Mouse (Mus musculus): ENCODE data around the gene Kcnf1. TPM values are rescaled to one million over a fixed set of nuclear protein-coding genes. Genes with fewer than 3 reads are reported as not detected.

The Kcnf1 gene
- polyA plus RNA-seq, 1 experiment from 2014 or later, result 0.31 TPM

GRCm38 (mm10) chr12:17174134-17174893 is 2.4 kb downstream of the Kcnf1 start:
- DNase-seq (ENCODE audit: low spot score, missing footprints) (no peak), ATAC-seq (ENCODE audit: low FRiP score) (no peak)
- Histone ChIP-seq H3K9ac (ENCODE audit: low read length) (no peak overlapping the region), H3K4me1 (ENCODE audit: control insufficient read depth, insufficient read depth, low read length) (peaks cover 2% of the 10 kb centered on the region; the same call in 1 of the 2 replicates), H3K36me3 (ENCODE audit: control insufficient read depth, insufficient read depth, low read length) (no peaks in the 10 kb centered on the region), H3K27ac (ENCODE audit: low read depth, low read length) (no peak overlapping the region), H3K4me3 (ENCODE audit: low read depth, low read length) (no peak overlapping the region), H3K4me2 (no peak overlapping the region), H3K27me3 (ENCODE audit: control insufficient read depth, insufficient read depth, low read length) (peaks cover 23% of the 10 kb centered on the region), H3K9me3 (ENCODE audit: control insufficient read depth, low read length) (no peaks in the 10 kb centered on the region)
- WGBS, result 81% methylated on average over 10 of the region's 10 CpGs

DNA sequence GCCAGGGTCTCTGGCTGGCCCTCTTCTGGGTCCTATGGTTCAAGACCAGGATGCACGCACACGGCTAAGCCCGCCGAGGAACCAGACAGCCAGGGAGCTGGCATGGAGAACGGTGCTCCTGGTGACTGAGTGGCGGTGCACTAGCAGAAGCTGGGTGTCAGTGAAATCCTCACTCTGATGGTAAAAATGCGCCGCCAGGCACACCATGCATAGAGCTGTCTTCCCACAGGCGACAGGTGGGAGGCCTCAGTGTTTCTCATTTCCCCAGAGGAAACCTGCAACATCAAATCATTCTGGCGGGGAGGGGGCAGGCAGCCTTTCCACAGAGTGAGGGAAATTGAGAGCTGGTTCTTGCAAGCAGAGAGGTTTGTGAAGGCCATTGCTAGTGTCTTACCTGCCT is 6.3 kb downstream of the Kcnf1 start:
- Histone ChIP-seq H3K27ac (ENCODE audit: low read depth, low read length) (no peak overlapping the region), H3K4me1 (ENCODE audit: control insufficient read depth, insufficient read depth, low read length) (no peaks in the 10 kb centered on the region), H3K9ac (ENCODE audit: low read length) (no peak overlapping the region), H3K4me2 (no peak overlapping the region), H3K27me3 (ENCODE audit: control insufficient read depth, insufficient read depth, low read length) (peaks cover 12% of the 10 kb centered on the region; the same call in 1 of the 2 replicates), H3K9me3 (ENCODE audit: control insufficient read depth, low read length) (no peaks in the 10 kb centered on the region), H3K36me3 (ENCODE audit: control insufficient read depth, insufficient read depth, low read length) (no peaks in the 10 kb centered on the region), H3K4me3 (ENCODE audit: low read depth, low read length) (no peak overlapping the region)
- 88% methylated on average over 10 of the region's 10 CpGs for WGBS
- no peak for ATAC-seq (ENCODE audit: low FRiP score)
- no peak for DNase-seq (ENCODE audit: low spot score, missing footprints)

- Histone ChIP-seq H3K4me2 (no peak overlapping the region), H3K4me3 (ENCODE audit: low read depth, low read length) (no peak overlapping the region), H3K27ac (ENCODE audit: low read depth, low read length) (no peak overlapping the region), H3K36me3 (ENCODE audit: control insufficient read depth, insufficient read depth, low read length) (no peaks in the 10 kb centered on the region), H3K4me1 (ENCODE audit: control insufficient read depth, insufficient read depth, low read length) (no peaks in the 10 kb centered on the region), H3K9ac (ENCODE audit: low read length) (no peak overlapping the region), H3K27me3 (ENCODE audit: control insufficient read depth, insufficient read depth, low read length) (no peaks in the 10 kb centered on the region), H3K9me3 (ENCODE audit: control insufficient read depth, low read length) (no peaks in the 10 kb centered on the region)
- 94% methylated on average over 2 of the region's 2 CpGs for WGBS
- ATAC-seq (ENCODE audit: low FRiP score) (no peak), DNase-seq (ENCODE audit: low spot score, missing footprints) (no peak)
Measured at GRCm38 (mm10) chr12:17166116-17166515, 10.6 kb downstream of the Kcnf1 start.

- Histone ChIP-seq H3K36me3 (ENCODE audit: control insufficient read depth, insufficient read depth, low read length) (no peaks in the 10 kb centered on the region), H3K9me3 (ENCODE audit: control insufficient read depth, low read length) (no peaks in the 10 kb centered on the region), H3K9ac (ENCODE audit: low read length) (no peak overlapping the region), H3K27ac (ENCODE audit: low read depth, low read length) (no peak overlapping the region), H3K27me3 (ENCODE audit: control insufficient read depth, insufficient read depth, low read length) (no peaks in the 10 kb centered on the region), H3K4me2 (no peak overlapping the region), H3K4me3 (ENCODE audit: low read depth, low read length) (no peak overlapping the region), H3K4me1 (ENCODE audit: control insufficient read depth, insufficient read depth, low read length) (no peaks in the 10 kb centered on the region)
- 93% methylated on average over 3 of the region's 3 CpGs for WGBS
- no peak for ATAC-seq (ENCODE audit: low FRiP score)
- DNase-seq (ENCODE audit: low spot score, missing footprints), result no peak
Measured at GRCm38 (mm10) chr12:17163996-17164395, 12.7 kb downstream of the Kcnf1 start.

DNA sequence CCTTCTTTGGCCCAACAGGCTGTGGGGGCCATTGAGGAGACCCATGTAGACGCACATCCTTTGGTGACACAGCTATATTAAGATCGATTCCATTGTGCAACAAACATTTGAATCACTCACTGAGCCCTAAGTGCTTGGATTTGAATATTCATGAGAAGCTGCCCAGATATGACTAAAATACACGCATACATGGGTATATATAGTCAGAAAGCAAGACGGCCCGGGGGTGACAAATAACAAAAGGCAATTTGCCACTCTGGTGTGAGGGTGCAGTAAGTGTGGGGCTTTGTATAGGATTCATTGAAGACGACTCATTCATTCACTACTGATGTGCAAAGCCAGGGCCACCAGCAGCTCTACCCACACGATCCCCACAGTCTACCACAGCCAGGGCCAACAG is 17.1 kb downstream of the Kcnf1 start:
- Histone ChIP-seq H3K9ac (ENCODE audit: low read length) (no peak overlapping the region), H3K27me3 (ENCODE audit: control insufficient read depth, insufficient read depth, low read length) (no peaks in the 10 kb centered on the region), H3K4me2 (no peak overlapping the region), H3K27ac (ENCODE audit: low read depth, low read length) (no peak overlapping the region), H3K4me1 (ENCODE audit: control insufficient read depth, insufficient read depth, low read length) (no peaks in the 10 kb centered on the region), H3K9me3 (ENCODE audit: control insufficient read depth, low read length) (no peaks in the 10 kb centered on the region), H3K36me3 (ENCODE audit: control insufficient read depth, insufficient read depth, low read length) (no peaks in the 10 kb centered on the region), H3K4me3 (ENCODE audit: low read depth, low read length) (no peak overlapping the region)
- DNase-seq (ENCODE audit: low spot score, missing footprints), result peak; percentile 4
- WGBS, result 87% methylated on average over 7 of the region's 7 CpGs
- ATAC-seq (ENCODE audit: low FRiP score), result no peak

DNA sequence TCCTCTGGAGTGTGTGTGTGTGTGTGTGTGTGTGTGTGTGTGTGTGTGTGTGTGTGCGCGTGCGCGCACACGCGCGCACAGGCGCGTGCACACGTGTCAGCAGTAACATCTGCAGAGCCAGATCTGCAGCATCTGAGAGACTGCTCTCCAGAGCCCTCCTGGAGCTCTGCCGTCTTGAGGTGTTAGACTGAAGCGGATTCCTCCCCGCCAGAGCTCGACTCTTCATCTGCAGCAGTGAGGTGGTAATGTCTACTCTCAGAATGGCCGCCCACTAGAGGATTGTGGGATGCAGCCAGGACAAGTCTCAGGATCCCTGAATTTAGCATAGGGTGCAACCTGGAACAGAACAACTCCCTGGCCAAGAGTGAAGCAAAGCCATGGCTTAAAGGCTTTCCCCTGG is 19.1 kb downstream of the Kcnf1 start:
- 92% methylated on average over 15 of the region's 15 CpGs for WGBS

DNA sequence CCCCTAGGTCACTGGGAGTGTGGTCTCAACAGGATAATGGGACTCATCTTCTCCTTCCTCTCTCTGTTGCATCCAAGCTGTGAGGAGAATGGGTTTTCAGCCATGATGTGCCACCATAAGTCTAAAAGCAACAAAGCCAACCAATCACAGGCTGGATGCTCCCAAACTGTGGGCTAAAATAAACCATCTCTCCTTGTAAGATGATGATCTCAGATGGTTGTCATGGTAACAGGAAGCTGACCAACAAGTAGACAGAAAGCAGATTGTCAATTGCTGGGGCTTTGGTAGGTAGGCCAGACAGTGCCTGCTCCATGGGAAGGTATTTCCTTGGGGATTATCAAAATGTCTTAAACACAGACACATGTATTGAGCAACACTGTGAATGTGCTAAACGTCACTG is 20.9 kb downstream of the Kcnf1 start:
- 74% methylated on average over 1 of the region's 1 CpGs for WGBS
- no peak overlapping the region for H3K27ac ChIP-seq (ENCODE audit: low read depth, low read length)
- no peaks in the 10 kb centered on the region for H3K27me3 ChIP-seq (ENCODE audit: control insufficient read depth, insufficient read depth, low read length)
- no peak overlapping the region for H3K4me2 ChIP-seq
- H3K9me3 ChIP-seq (ENCODE audit: control insufficient read depth, low read length), result no peaks in the 10 kb centered on the region
- H3K36me3 ChIP-seq (ENCODE audit: control insufficient read depth, insufficient read depth, low read length), result no peaks in the 10 kb centered on the region
- DNase-seq (ENCODE audit: low spot score, missing footprints), result no peak
- no peaks in the 10 kb centered on the region for H3K4me1 ChIP-seq (ENCODE audit: control insufficient read depth, insufficient read depth, low read length)
- no peak for ATAC-seq (ENCODE audit: low FRiP score)
- no peak overlapping the region for H3K9ac ChIP-seq (ENCODE audit: low read length)
- H3K4me3 ChIP-seq (ENCODE audit: low read depth, low read length), result no peak overlapping the region

More for the DNA sequence above, 19.1 kb downstream of the Kcnf1 start:
- no peaks in the 10 kb centered on the region for H3K36me3 ChIP-seq (ENCODE audit: control insufficient read depth, insufficient read depth, low read length)
- H3K9ac ChIP-seq (ENCODE audit: low read length), result no peak overlapping the region
- no peaks in the 10 kb centered on the region for H3K9me3 ChIP-seq (ENCODE audit: control insufficient read depth, low read length)
- no peak overlapping the region for H3K4me3 ChIP-seq (ENCODE audit: low read depth, low read length)
- H3K4me1 ChIP-seq (ENCODE audit: control insufficient read depth, insufficient read depth, low read length), result no peaks in the 10 kb centered on the region
- H3K4me2 ChIP-seq, result no peak overlapping the region
- no peaks in the 10 kb centered on the region for H3K27me3 ChIP-seq (ENCODE audit: control insufficient read depth, insufficient read depth, low read length)
- H3K27ac ChIP-seq (ENCODE audit: low read depth, low read length), result no peak overlapping the region
- DNase-seq (ENCODE audit: low spot score, missing footprints) (peak; percentile 17), ATAC-seq (ENCODE audit: low FRiP score) (no peak)

DNA sequence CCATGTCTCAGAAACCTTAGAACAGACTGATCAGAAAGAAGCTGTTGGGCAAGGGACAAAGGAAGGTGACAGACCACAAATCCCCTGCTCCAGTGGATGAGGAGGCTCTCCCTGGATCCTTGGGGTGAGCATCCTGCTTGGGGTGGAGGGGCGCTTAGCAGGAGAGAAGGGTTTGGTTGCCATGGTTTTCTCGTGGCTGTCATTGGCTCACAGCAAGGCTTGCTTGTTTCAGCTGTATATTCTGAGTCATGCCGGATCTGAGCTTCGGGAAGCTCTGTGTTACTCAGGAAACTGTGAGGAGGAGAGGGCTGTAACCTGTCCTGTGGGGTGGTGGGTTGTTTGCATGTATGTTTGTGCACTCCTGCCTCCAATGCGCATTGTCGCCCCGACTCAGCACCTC is 23.8 kb downstream of the Kcnf1 start:
- 73% methylated on average over 7 of the region's 7 CpGs for WGBS
- no peak for ATAC-seq (ENCODE audit: low FRiP score)
- no peak overlapping the region for H3K4me3 ChIP-seq (ENCODE audit: low read depth, low read length)
- H3K9ac ChIP-seq (ENCODE audit: low read length), result no peak overlapping the region
- no peaks in the 10 kb centered on the region for H3K4me1 ChIP-seq (ENCODE audit: control insufficient read depth, insufficient read depth, low read length)
- no peaks in the 10 kb centered on the region for H3K36me3 ChIP-seq (ENCODE audit: control insufficient read depth, insufficient read depth, low read length)
- H3K27ac ChIP-seq (ENCODE audit: low read depth, low read length), result no peak overlapping the region
- H3K4me2 ChIP-seq, result no peak overlapping the region
- H3K27me3 ChIP-seq (ENCODE audit: control insufficient read depth, insufficient read depth, low read length), result no peaks in the 10 kb centered on the region
- DNase-seq (ENCODE audit: low spot score, missing footprints), result no peak
- H3K9me3 ChIP-seq (ENCODE audit: control insufficient read depth, low read length), result no peaks in the 10 kb centered on the region

DNA sequence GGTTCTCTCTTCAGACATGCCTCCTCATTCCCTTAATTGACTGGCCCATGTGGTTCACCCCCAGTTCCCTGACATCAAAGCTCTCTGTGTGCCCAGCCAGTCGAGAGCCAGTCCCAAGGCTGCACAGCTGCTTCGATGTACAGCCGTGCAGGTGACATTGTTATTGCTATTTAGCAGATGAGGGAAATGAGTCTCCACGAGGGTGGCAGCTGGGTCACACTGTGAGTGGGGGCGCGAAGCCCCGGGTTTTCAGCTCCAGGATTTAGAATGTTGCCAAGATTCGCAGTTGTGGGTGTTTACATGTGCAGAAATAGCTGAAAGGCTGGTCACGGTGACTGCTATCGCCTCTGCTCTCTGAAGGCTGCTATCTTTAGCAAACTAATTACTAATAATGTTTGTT is 27.8 kb downstream of the Kcnf1 start:
- ATAC-seq (ENCODE audit: low FRiP score) (no peak), DNase-seq (ENCODE audit: low spot score, missing footprints) (no peak)
- no peaks in the 10 kb centered on the region for H3K27me3 ChIP-seq (ENCODE audit: control insufficient read depth, insufficient read depth, low read length)
- H3K4me1 ChIP-seq (ENCODE audit: control insufficient read depth, insufficient read depth, low read length), result no peaks in the 10 kb centered on the region
- H3K9ac ChIP-seq (ENCODE audit: low read length), result no peak overlapping the region
- 86% methylated on average over 10 of the region's 10 CpGs for WGBS
- no peak overlapping the region for H3K4me3 ChIP-seq (ENCODE audit: low read depth, low read length)
- no peak overlapping the region for H3K27ac ChIP-seq (ENCODE audit: low read depth, low read length)
- H3K4me2 ChIP-seq, result no peak overlapping the region
- no peaks in the 10 kb centered on the region for H3K9me3 ChIP-seq (ENCODE audit: control insufficient read depth, low read length)
- H3K36me3 ChIP-seq (ENCODE audit: control insufficient read depth, insufficient read depth, low read length), result no peaks in the 10 kb centered on the region

All from midbrain, embryonic 11.5 days (tissue).